Mouse (Mus musculus) WW6 (cell line): Measurements from ENCODE around the gene Tmem189.
"Not testable (repeated sequence)": the region's sequence is repeated elsewhere in the genome, so short reads cannot be mapped to it uniquely, and the experiment has no call there.

ENCODE experiments used
- DNase-seq: peaks from one replicate; pipeline ENCODE4 v3.0.0-alpha.2; 2013; ENCODE audit warnings: low read depth, low spot score

The Tmem189 gene

GRCm38 (mm10) chr2:167622965-167623364 is 66.7 kb downstream of the Tmem189 start:
- DNase-seq: no peak

DNA sequence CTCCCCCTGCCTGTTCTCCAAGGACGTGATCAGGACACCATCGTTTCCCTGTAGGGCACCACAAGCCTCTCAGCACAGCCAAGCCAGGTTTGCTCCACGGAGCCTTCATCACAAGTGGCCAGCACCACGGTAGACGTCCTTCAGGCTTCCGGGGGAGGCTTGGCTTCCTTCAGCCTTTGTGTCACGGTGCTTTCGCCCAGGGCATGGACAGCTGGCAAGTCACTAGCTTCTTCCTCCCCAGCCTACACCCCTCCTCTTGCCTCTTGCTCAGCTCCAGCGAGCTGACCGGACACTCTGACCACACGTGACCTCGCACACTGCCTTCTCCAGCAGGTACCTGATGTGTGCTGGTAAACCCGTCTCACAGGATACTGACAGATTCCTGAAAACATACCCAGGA is 67.3 kb downstream of the Tmem189 start:
- no peak for DNase-seq

DNA sequence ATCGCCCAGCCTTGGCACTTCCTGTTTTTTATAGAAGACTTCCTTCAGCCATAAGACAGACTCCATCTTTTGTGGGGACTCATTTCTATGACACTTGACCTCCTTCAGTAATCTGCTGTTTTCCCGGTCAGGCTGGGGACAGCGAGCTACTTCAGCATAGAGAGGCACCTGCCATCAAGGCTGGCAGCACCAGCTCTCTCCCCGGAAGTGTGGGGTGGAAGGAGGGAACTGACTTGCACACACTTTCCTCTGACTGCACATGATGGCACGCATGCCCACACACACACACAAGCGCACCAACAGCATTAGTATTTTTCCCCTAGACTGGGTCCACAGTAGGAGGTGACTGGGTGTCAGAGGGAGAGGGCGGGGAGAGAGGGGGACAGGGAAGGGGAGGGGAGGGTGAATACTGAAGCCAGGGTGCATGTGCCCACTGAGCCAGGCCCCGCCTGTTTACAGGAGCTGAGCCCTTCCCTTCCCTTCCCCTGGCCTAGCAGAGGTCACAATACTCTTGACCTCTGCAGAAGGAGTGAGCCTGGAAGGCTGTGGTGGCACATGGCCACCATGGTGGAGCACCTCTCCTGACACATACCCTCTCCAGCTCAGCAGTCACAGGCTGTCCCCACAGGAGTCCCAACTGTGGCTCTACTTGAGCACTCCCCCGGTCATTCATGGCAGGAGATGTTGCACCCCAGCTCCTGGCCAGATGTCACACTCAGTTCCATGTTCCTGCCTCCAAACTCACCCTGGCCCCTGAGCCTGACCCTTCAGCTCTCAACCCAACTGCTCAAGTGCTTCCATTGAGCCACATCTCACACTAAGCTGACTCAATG is 68.2 kb downstream of the Tmem189 start:
- no peak for DNase-seq

DNA sequence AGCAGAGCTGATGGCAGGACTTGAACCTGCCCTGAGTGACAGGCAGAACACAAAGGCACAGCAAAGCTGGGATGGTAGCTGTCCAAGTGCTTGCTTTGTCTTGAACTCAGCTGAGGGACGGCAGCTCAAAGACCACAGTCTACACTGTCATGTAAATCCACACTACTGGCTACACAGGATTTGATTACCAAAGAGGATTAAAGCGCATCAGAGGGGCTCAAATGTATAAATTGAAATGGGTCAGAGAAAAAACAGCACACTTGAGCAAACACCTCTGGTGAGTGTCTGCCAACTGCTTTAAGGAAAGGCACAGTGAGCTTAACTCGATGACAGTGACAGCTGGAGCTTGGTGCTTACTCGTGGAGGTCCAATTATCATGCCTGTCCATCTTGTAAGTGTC is 72.2 kb downstream of the Tmem189 start:
- DNase-seq: no peak

GRCm38 (mm10) chr2:167617034-167617433 is 72.6 kb downstream of the Tmem189 start:
- DNase-seq: no peak

GRCm38 (mm10) chr2:167613335-167613734 is 76.3 kb downstream of the Tmem189 start:
- DNase-seq: not testable (repeated sequence)

GRCm38 (mm10) chr2:167612122-167612521 is 77.5 kb downstream of the Tmem189 start:
- DNase-seq: no peak

GRCm38 (mm10) chr2:167611287-167611686 is 78.3 kb downstream of the Tmem189 start:
- DNase-seq: no peak

- no peak for DNase-seq
Measured at GRCm38 (mm10) chr2:167606745-167607123, 82.9 kb downstream of the Tmem189 start.

- DNase-seq: no peak
Measured at GRCm38 (mm10) chr2:167605817-167606744, 83.5 kb downstream of the Tmem189 start.

DNA sequence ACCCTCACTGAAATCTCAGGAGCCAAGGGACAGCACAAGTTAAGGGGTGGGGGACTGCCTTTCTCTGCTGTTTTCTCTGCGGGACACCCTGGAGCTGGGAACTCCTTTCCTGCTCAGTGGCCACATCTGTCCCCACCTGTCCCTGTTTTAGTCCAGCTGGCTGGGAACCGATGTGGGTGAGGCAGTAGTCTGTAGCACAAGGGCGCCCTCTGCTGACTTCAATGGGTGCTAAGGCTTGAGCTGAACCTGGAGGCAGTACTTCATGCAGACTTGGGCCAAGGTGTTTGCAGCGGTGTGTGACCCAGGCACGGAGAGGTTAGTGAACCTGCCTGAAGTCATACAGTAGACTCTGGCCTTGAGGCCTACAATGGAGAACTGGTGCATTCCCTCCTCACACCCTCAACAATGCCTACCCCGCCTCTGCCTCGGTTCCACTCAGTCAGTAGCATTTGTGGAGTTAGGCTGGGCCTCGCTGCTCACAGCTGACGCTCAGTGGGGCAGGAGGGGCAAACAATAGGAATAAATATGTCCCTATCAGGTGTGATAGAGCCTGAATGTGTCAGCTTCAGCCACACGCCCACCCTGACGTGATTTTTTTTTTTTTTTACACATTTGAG is 84.3 kb downstream of the Tmem189 start:
- DNase-seq: peak; percentile 59

- DNase-seq: no peak
Measured at GRCm38 (mm10) chr2:167602978-167603377, 86.6 kb downstream of the Tmem189 start.

DNA sequence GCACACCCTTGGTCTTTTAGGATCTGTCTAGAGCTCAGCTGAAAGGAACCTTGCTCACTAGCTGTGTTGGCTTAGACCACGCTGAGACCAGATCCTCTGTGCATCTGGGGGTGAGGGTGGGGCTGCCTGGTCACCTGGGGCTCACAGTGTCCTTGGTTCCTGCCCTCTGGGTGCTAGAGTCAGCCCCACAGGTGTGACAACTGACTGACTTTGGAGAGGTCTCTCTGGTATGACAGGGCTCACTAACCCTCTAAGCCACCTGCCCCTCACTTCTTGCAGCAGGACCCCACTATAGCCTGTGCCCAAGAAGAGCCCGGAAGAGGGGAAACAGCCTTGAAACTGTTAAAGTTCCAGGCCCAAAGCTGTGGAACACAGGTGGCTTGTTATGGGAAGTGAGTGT is 87.3 kb downstream of the Tmem189 start:
- no peak for DNase-seq

DNA sequence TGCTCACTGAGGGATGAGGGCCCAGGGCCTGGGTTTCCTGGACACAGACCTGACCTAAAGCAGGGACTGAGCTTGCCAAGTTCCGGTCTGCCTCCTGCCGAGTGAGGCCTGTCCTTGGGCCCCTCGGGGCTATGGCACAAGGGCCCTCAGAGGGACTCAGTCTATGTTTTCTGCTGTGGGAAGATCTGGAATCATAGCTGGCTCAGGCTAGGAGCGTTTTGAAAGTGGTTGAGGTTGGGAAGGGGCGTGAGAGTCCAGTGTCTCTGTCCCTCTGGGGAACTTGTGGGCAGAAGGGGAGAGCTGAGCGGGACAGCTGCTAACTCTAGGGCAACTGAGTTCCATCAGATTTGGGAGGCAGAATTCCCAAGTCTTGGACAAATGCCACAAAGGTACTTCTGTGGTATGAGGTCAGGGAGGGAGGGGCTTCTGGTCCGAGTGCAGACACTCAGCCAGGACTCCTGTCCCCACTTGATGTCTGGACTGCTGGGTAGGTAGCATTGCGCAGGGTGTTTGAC is 89.1 kb downstream of the Tmem189 start:
- DNase-seq: no peak

DNA sequence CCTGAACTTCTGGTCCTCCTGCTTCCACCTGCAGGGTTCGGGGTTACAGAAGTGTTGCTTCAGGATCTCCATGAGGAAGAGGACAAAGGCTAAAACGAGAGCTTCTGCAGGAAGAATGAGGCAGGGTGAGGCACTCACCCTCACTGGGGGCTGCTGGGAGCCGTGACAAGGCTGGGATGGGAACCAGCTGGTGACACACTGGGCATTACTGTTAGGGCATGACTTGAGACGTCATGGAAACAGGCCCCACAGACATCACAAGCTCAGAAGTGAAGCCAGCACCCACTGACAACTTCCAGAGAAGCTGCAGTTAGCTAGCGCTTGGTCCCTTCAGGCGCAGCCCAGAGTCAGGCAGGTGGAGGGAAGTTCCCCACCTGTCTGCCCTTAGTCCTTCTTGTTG is 89.7 kb downstream of the Tmem189 start:
- DNase-seq: no peak

DNA sequence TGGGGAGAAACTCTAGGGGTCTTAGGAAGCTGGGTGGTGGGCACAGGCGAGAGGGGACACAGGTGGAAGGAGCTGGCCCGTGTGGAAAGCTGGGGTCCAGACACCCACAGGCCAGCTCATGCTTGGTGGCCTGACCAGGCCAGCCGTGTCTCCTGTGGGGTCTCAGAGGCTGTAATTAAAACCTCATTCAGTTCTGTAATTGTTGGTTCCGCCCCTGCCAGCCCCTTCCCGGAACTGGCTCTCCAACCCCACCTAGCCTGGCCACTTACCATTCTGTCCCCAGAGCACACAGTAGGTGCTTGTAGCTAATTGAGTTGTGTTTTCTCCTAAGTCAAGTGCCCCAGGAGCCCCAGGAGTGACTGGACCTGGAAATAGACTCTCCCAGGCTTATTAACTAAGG is 90.4 kb downstream of the Tmem189 start:
- no peak for DNase-seq

- DNase-seq: no peak
Measured at GRCm38 (mm10) chr2:167597492-167598186, 92.0 kb downstream of the Tmem189 start.

- DNase-seq: no peak
Measured at GRCm38 (mm10) chr2:167596726-167597491, 92.7 kb downstream of the Tmem189 start.

- no peak for DNase-seq
Measured at GRCm38 (mm10) chr2:167596262-167596661, 93.4 kb downstream of the Tmem189 start.

DNA sequence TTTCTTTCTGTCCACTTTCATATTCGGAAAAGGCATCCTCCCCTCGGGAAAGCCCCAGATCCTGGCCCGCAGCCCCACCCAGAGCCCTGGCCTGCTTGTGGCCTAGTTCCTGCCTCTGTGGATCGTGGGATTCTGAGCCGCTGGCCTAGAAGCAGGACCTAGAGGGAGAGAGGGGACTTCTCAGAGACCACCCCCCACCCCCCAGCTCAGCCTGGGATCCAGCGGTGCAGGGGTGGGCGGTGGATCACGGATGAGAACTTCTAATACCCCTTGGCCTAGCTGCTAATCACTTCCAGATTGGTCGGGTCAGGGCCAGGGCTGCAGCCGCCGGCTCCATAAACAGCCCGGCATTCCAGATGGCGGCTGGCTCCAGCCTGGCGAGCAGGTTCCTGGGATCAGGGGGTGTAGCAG is 93.9 kb downstream of the Tmem189 start:
- no peak for DNase-seq
